Mouse (Mus musculus) embryonic facial prominence, embryonic 15.5 days (tissue): ENCODE data around the gene Zfyve28. TPM values are rescaled to one million over a fixed set of nuclear protein-coding genes. Genes with fewer than 3 reads are reported as not detected.
A peak's percentile ranks its signal among the peaks of the same experiment; 100 is the strongest.

Source experiments
- ATAC-seq: fragments of 200-750 bp; cut with Nextera tagmentation; 2 replicates; pipeline ENCODE4 v1.8.0; 2017; ENCODE audit warnings: low read depth, moderate TSS enrichment; ENCODE audit not compliant: insufficient number of reproducible peaks, low FRiP score, low TSS enrichment
- H3K27ac ChIP-seq: fragments of 300-500 bp; sonication (generic); replicated peaks from 2 replicates; pipeline ENCODE4 v1.5.1; 2015; ENCODE audit warnings: mild to moderate bottlenecking, inconsistent platforms
- H3K27me3 ChIP-seq: fragments of 300-500 bp; sonication (generic); 2 replicates; pipeline ENCODE4 v1.6.1; 2015; ENCODE audit warnings: inconsistent platforms
- H3K36me3 ChIP-seq: fragments of 300-500 bp; sonication (generic); 2 replicates; pipeline ENCODE4 v1.6.1; 2015; ENCODE audit warnings: mild to moderate bottlenecking, inconsistent platforms
- H3K4me1 ChIP-seq: fragments of 300-500 bp; sonication (generic); 2 replicates; pipeline ENCODE4 v1.6.1; 2015; ENCODE audit warnings: inconsistent platforms
- H3K4me2 ChIP-seq: fragments of 300-500 bp; sonication (generic); replicated peaks from 2 replicates; pipeline ENCODE4 v1.6.1; 2015; ENCODE audit warnings: mild to moderate bottlenecking, inconsistent platforms
- H3K4me3 ChIP-seq: fragments of 300-500 bp; sonication (generic); replicated peaks from 2 replicates; pipeline ENCODE4 v1.5.1; 2015; ENCODE audit warnings: mild to moderate bottlenecking, inconsistent platforms
- H3K9ac ChIP-seq: fragments of 300-500 bp; sonication (generic); 2 replicates; pipeline ENCODE4 v1.6.1; 2015; ENCODE audit warnings: inconsistent platforms
- H3K9me3 ChIP-seq: fragments of 300-500 bp; sonication (generic); replicated peaks from 2 replicates; pipeline ENCODE4 v1.6.1; 2016; ENCODE audit warnings: inconsistent platforms
- WGBS: fragments of 180-500 bp; shearing (Covaris S2); methylation state at CpG from one replicate; pipeline ENCODE4 v1.1.7; 2015; 5-methylcytosine and 5-hydroxymethylcytosine counted together
- polyA plus RNA-seq: library from polyadenylated mRNA; unstranded; fragments of >200 nt; fragmentation: Nextera tagmentation; extraction: Ambion mirVana; gene quantifications from 2 replicates; pipeline ENCODE4 v1.2.1, GENCODE M21; 2015

Gene Zfyve28
- polyA plus RNA-seq, 1 experiment from 2014 or later = 1.2 TPM

DNA sequence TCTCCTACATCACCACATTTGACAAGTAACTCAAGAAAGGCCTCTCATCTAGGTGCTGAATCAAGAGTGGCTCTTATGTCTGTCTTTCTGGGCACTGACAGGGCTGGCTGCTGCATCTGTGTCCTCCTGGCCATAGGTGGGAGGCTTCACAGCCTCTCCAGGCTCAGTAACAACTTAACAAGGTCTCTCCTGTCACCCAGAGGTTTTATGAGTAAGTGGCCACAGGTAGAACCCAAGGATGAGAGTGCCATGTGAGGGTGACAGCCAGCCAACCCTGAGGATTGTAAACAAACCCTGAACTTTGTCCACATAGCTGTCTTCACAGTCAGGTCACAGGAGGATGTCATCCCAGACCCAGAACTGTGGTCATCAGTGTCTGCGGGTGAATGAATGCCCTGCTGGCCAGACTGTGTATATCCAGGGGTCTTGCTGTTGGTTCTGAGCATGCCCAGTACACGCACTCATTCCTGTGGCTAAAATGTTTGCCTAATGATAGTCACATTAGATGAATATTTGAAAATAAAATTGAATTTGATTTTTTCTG is 31.3 kb upstream of the Zfyve28 start:
- Histone ChIP-seq H3K4me3 (no peak overlapping the region), H3K9ac (no peak overlapping the region), H3K4me2 (no peak overlapping the region), H3K4me1 (no peaks in the 10 kb centered on the region), H3K27me3 (no peaks in the 10 kb centered on the region), H3K27ac (no peak overlapping the region), H3K9me3 (no peaks in the 10 kb centered on the region), H3K36me3 (no peaks in the 10 kb centered on the region)
- no peak for ATAC-seq
- WGBS = 64% methylated on average over 2 of the region's 2 CpGs

GRCm38 (mm10) chr5:34309016-34309415 is 20.8 kb upstream of the Zfyve28 start:
- Histone ChIP-seq H3K4me3 (no peak overlapping the region), H3K27ac (no peak overlapping the region), H3K4me1 (no peaks in the 10 kb centered on the region), H3K27me3 (no peaks in the 10 kb centered on the region), H3K36me3 (no peaks in the 10 kb centered on the region), H3K9ac (no peak overlapping the region), H3K4me2 (no peak overlapping the region), H3K9me3 (no peaks in the 10 kb centered on the region)
- 78% methylated on average over 3 of the region's 3 CpGs for WGBS
- ATAC-seq = no peak

DNA sequence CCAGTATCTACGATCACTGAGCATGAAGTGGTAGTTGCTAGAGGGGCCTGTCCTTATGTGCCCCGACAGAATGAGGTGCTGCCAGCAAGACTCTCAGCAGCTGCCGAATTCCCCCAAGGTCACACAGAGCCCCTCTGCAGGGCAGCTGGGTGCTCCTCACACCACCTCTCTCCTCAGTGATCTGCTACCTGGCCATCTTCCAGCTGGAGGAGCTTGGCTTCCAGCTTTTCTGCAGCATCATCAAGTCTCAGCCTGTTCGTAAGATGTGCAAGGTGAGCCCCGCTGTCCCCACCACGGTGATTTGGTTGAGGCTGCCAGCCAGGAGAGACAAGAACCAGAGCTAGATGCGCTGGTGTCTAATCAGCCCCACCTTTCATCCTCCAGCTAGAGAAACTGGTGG is 14.1 kb upstream of the Zfyve28 start:
- H3K4me1 ChIP-seq = no peaks in the 10 kb centered on the region
- no peaks in the 10 kb centered on the region for H3K27me3 ChIP-seq
- no peaks in the 10 kb centered on the region for H3K9me3 ChIP-seq
- no peak for ATAC-seq
- H3K4me3 ChIP-seq = no peak overlapping the region
- WGBS = 66% methylated on average over 7 of the region's 7 CpGs
- no peaks in the 10 kb centered on the region for H3K36me3 ChIP-seq
- no peak overlapping the region for H3K27ac ChIP-seq
- H3K9ac ChIP-seq = no peak overlapping the region
- H3K4me2 ChIP-seq = no peak overlapping the region

- H3K4me1 ChIP-seq = no peaks in the 10 kb centered on the region
- no peak for ATAC-seq
- no peak overlapping the region for H3K9ac ChIP-seq
- no peaks in the 10 kb centered on the region for H3K27me3 ChIP-seq
- no peak overlapping the region for H3K4me2 ChIP-seq
- WGBS = 82% methylated on average over 10 of the region's 10 CpGs
- H3K27ac ChIP-seq = no peak overlapping the region
- no peaks in the 10 kb centered on the region for H3K36me3 ChIP-seq
- no peak overlapping the region for H3K4me3 ChIP-seq
- no peaks in the 10 kb centered on the region for H3K9me3 ChIP-seq
Measured at GRCm38 (mm10) chr5:34298937-34299535, 10.8 kb upstream of the Zfyve28 start.

GRCm38 (mm10) chr5:34298061-34298460 is 9.8 kb upstream of the Zfyve28 start:
- Histone ChIP-seq H3K27me3 (no peaks in the 10 kb centered on the region), H3K4me3 (no peak overlapping the region), H3K9ac (no peak overlapping the region), H3K27ac (no peak overlapping the region), H3K4me1 (no peaks in the 10 kb centered on the region), H3K4me2 (no peak overlapping the region), H3K36me3 (no peaks in the 10 kb centered on the region), H3K9me3 (no peaks in the 10 kb centered on the region)
- WGBS = 53% methylated on average over 4 of the region's 4 CpGs
- no peak for ATAC-seq

DNA sequence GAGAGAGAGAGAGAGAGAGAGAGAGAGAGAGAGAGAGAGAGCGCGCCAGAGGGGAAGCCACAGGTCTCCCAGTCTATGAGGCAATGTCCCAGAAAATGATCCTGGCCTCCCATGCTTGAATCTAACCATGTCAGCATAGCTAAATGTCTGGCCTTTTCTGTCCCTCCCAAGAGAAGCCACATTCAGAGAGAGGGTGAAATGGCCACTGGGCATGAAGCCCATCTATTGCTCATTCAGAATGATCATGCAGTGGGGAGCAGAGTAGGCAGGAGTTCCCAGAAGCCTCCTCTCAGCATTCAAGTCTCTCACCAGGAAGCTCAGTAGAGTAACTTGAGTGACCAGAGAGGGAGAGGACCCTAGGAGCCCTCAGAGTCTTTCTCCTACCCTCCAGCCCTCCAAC is 6.9 kb upstream of the Zfyve28 start:
- Histone ChIP-seq H3K27me3 (peaks cover 10% of the 10 kb centered on the region; the same call in 1 of the 2 replicates), H3K4me1 (no peaks in the 10 kb centered on the region), H3K4me2 (no peak overlapping the region), H3K36me3 (no peaks in the 10 kb centered on the region), H3K9ac (no peak overlapping the region), H3K27ac (no peak overlapping the region), H3K4me3 (no peak overlapping the region), H3K9me3 (no peaks in the 10 kb centered on the region)
- no peak for ATAC-seq
- 90% methylated on average over 2 of the region's 2 CpGs for WGBS

DNA sequence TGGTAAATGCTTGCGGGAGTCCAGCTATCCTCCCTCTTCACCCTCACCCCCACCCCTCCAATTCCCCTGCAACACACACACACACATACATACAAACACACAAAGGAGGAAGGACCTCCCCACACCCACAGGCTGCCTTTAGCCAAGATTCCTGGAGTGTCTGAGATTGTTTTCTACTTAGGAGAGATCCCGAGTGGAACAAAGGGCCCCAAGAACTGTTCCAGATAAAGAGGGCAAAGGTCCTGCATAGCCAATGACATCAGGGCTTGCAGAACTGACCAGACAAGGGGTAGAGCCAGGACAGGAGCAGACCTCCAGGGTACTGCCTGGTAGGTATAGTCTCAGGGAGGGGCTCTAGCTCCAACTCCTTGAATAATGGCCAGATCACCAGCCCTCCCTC is 6.4 kb upstream of the Zfyve28 start:
- Histone ChIP-seq H3K4me3 (no peak overlapping the region), H3K4me1 (no peaks in the 10 kb centered on the region), H3K9me3 (no peaks in the 10 kb centered on the region), H3K36me3 (no peaks in the 10 kb centered on the region), H3K9ac (no peak overlapping the region), H3K27me3 (peaks cover 11% of the 10 kb centered on the region; the same call in 1 of the 2 replicates), H3K27ac (no peak overlapping the region), H3K4me2 (no peak overlapping the region)
- ATAC-seq = no peak
- WGBS = 28% methylated on average over 2 of the region's 2 CpGs

GRCm38 (mm10) chr5:34293363-34293762 is 5.1 kb upstream of the Zfyve28 start:
- no peak for ATAC-seq
- 0 out of 2 replicates have a peak, but pooled peaks cover 2% of the 10 kb centered on the region for H3K4me1 ChIP-seq
- no peak overlapping the region for H3K4me3 ChIP-seq
- no peaks in the 10 kb centered on the region for H3K9me3 ChIP-seq
- no peak overlapping the region for H3K4me2 ChIP-seq
- H3K27me3 ChIP-seq = peaks cover 24% of the 10 kb centered on the region
- H3K9ac ChIP-seq = no peak overlapping the region
- H3K27ac ChIP-seq = no peak overlapping the region
- WGBS = 79% methylated on average over 6 of the region's 6 CpGs
- no peaks in the 10 kb centered on the region for H3K36me3 ChIP-seq

DNA sequence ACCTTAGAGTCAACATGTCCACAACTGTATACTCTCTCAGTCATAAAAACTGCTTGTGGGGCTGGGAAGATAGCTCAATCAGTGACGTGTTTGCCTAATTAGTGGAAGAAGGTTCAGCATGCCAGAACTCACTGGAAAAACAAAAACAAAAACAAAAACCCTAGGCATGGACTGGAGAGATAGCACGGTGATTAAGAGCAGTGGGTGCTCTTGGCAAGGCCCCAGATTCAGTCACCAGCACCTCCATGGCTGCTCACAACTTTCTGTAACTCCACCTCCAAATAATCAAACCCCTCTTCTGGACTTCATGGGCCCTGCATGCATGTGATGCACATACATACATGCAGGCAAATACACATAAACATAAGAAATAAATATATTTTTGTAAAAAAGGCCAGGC is 1.0 kb upstream of the Zfyve28 start:
- H3K36me3 ChIP-seq = no peaks in the 10 kb centered on the region
- H3K9me3 ChIP-seq = no peaks in the 10 kb centered on the region
- peaks cover 56% of the 10 kb centered on the region for H3K27me3 ChIP-seq
- no peak overlapping the region for H3K4me3 ChIP-seq
- no peak overlapping the region for H3K4me2 ChIP-seq
- no peak overlapping the region for H3K27ac ChIP-seq
- peaks cover 22% of the 10 kb centered on the region for H3K4me1 ChIP-seq
- WGBS = 61% methylated on average over 2 of the region's 2 CpGs
- H3K9ac ChIP-seq = no peak overlapping the region
- ATAC-seq = no peak

DNA sequence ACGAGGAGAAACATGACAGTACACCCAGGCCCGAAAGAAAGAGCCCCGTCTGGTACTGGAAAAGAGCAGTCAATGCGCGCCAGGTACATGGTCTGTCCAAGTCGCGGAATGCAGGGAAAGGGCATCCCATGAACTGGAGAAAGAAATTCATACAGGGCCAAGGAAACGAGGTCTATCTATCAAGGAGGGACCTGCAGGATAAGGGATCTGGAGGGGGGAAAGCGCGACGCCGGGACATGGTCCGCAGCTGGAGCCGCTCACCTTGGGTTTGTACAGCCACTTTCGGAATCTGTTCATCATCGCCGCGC is 457 bp downstream of the Zfyve28 start:
- H3K36me3 ChIP-seq = no peaks in the 10 kb centered on the region
- no peak for ATAC-seq
- under 1% methylated on average over 18 of the region's 18 CpGs for WGBS
- no peak overlapping the region for H3K27ac ChIP-seq
- H3K4me1 ChIP-seq = peaks cover 22% of the 10 kb centered on the region
- H3K9me3 ChIP-seq = no peaks in the 10 kb centered on the region
- H3K4me2 ChIP-seq = peak overlapping the region; percentile 99
- H3K4me3 ChIP-seq = peak overlapping the region; percentile 65
- H3K27me3 ChIP-seq = peaks cover 59% of the 10 kb centered on the region
- H3K9ac ChIP-seq = peak overlapping the region; percentile 26; the same call in 1 of the 2 replicates

GRCm38 (mm10) chr5:34287001-34287837 is 1.0 kb downstream of the Zfyve28 start:
- H3K4me1 ChIP-seq = peaks cover 22% of the 10 kb centered on the region
- peak overlapping the region; percentile 99 for H3K4me2 ChIP-seq
- H3K9ac ChIP-seq = no peak overlapping the region
- H3K27me3 ChIP-seq = peaks cover 59% of the 10 kb centered on the region
- H3K4me3 ChIP-seq = peak overlapping the region; percentile 65
- H3K36me3 ChIP-seq = no peaks in the 10 kb centered on the region
- H3K9me3 ChIP-seq = no peaks in the 10 kb centered on the region
- 1% methylated on average over 54 of the region's 54 CpGs for WGBS
- no peak for ATAC-seq
- H3K27ac ChIP-seq = no peak overlapping the region
